Mouse (Mus musculus) midbrain, embryonic 11.5 days (tissue): ENCODE measurements around the gene Shq1. TPM values are rescaled to one million over a fixed set of nuclear protein-coding genes. Genes with fewer than 3 reads are reported as not detected.

ENCODE experiments used
- ATAC-seq: fragments of 200-750 bp; cut with Nextera tagmentation; 2 replicates; pipeline ENCODE4 v1.8.0; 2017; ENCODE audit warnings: moderate TSS enrichment, moderate library complexity; ENCODE audit not compliant: low FRiP score
- DNase-seq: peaks from one replicate; pipeline ENCODE4 v3.0.0; 2015; ENCODE audit warnings: low spot score; ENCODE audit errors: missing footprints
- H3K27ac ChIP-seq: fragments of 300-500 bp; sonication (generic); 2 replicates; pipeline ENCODE4 v1.5.1; 2014; ENCODE audit warnings: low read depth, low read length
- H3K27me3 ChIP-seq: fragments of 300-500 bp; sonication (generic); 2 replicates; pipeline ENCODE4 v1.6.1; 2014; ENCODE audit warnings: mild to moderate bottlenecking, low read length, moderate library complexity, mixed read lengths; ENCODE audit not compliant: control insufficient read depth, insufficient read depth
- H3K36me3 ChIP-seq: fragments of 300-500 bp; sonication (generic); 2 replicates; pipeline ENCODE4 v1.6.1; 2014; ENCODE audit warnings: mild to moderate bottlenecking, low read length, moderate library complexity, mixed read lengths; ENCODE audit not compliant: control insufficient read depth, insufficient read depth
- H3K4me1 ChIP-seq: fragments of 300-500 bp; sonication (generic); 2 replicates; pipeline ENCODE4 v1.6.1; 2014; ENCODE audit warnings: low read length; ENCODE audit not compliant: control insufficient read depth, insufficient read depth
- H3K4me2 ChIP-seq: fragments of 300-500 bp; sonication (generic); 2 replicates; pipeline ENCODE4 v1.6.1; 2014; ENCODE audit warnings: mild to moderate bottlenecking, moderate library complexity
- H3K4me3 ChIP-seq: fragments of 300-500 bp; sonication (generic); 2 replicates; pipeline ENCODE4 v1.5.1; 2014; ENCODE audit warnings: low read depth, low read length
- H3K9ac ChIP-seq: fragments of 300-500 bp; sonication (generic); 2 replicates; pipeline ENCODE4 v1.6.1; 2014; ENCODE audit warnings: low read length
- H3K9me3 ChIP-seq: fragments of 300-500 bp; sonication (generic); 2 replicates; pipeline ENCODE4 v1.6.1; 2016; ENCODE audit warnings: low read length; ENCODE audit not compliant: control insufficient read depth
- WGBS: fragments of 180-500 bp; shearing (Covaris S2); extraction: QIAGEN DNeasy Blood & Tissue Kit; methylation state at CpG from one replicate; pipeline ENCODE4 v1.1.7; 2014; 5-methylcytosine and 5-hydroxymethylcytosine counted together
- polyA plus RNA-seq: library from polyadenylated mRNA; unstranded; fragments of >200 nt; fragmentation: Nextera tagmentation; extraction: Ambion mirVana; gene quantifications from 2 replicates; pipeline ENCODE4 v1.2.1, GENCODE M21; 2014

Shq1 gene
- polyA plus RNA-seq, 1 experiment from 2014 or later: 18.9 TPM

DNA sequence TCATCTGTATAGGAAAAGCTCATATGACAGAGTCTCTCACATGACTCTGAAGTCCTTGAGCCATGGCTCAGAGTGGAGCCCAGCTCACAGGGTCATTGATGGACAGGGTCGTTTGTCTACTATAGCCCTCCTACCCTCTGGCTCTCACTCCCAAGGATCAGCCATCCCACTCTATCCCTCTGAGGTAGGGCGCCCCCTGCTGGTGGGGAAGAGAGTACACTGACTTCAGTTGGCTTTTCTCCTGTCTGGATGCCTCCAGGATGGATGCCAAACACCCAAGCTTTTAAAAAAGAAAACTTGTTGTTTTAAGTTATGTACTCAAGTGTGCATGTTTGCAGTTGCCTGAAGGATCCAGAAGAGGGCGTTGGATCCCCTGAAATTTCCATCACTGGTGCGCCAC, 131.3 kb downstream of the Shq1 start:
- H3K4me2 ChIP-seq: no peak overlapping the region
- no peaks in the 10 kb centered on the region for H3K27me3 ChIP-seq
- ATAC-seq (no peak), DNase-seq (no peak)
- no peak overlapping the region for H3K9ac ChIP-seq
- no peak overlapping the region for H3K4me3 ChIP-seq
- 0 out of 2 replicates have a peak, but pooled peaks cover 4% of the 10 kb centered on the region for H3K4me1 ChIP-seq
- no peaks in the 10 kb centered on the region for H3K36me3 ChIP-seq
- no peak overlapping the region for H3K27ac ChIP-seq
- H3K9me3 ChIP-seq: no peaks in the 10 kb centered on the region
- 45% methylated on average over 4 of the region's 4 CpGs for WGBS

DNA sequence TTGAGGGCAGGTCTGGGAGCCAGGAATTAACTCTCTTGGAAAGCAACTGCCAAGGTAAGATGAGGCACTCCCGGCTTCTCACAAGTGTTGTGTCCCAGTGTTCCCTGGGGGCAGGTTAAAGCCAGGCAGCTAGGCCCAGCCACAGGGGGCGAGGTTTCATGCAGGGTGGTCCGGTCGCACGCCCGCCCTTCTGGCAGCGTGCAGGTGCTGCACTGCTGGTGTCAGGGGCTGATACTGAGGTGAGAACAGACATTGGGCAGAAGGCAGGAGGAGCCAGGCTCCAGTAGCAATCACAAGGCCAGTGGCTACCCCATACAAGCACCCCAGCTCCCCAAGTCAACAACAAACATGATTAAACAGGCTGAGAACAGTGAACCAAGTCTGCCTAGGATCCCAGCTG, 132.4 kb downstream of the Shq1 start:
- Histone ChIP-seq H3K9ac (no peak overlapping the region), H3K4me1 (0 out of 2 replicates have a peak, but pooled peaks cover 4% of the 10 kb centered on the region), H3K4me3 (no peak overlapping the region), H3K9me3 (no peaks in the 10 kb centered on the region), H3K27me3 (no peaks in the 10 kb centered on the region), H3K36me3 (no peaks in the 10 kb centered on the region), H3K27ac (no peak overlapping the region), H3K4me2 (no peak overlapping the region)
- 43% methylated on average over 7 of the region's 7 CpGs for WGBS
- ATAC-seq (no peak), DNase-seq (no peak)

DNA sequence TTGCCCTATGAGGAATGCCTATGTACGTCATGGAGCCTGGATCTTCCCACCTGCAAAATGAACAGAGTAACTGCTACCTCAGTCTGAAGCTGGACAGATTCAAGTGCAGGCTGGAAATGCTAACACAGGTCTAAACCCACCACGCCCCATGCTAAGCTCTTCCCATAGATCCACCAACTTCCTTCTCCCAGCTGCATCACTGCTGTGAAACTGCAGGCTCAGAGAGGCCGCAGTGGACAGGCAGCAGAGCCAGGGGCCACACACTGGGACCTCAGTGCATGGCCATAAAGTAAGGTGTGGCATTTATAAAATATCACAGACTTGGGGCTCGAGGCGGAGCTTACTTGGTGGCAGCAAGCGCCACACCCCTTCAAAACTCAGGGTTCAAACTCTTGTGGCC, 133.0 kb downstream of the Shq1 start:
- H3K9me3 ChIP-seq: no peaks in the 10 kb centered on the region
- H3K9ac ChIP-seq: no peak overlapping the region
- H3K27ac ChIP-seq: no peak overlapping the region
- 0 out of 2 replicates have a peak, but pooled peaks cover 4% of the 10 kb centered on the region for H3K4me1 ChIP-seq
- 87% methylated on average over 6 of the region's 6 CpGs for WGBS
- DNase-seq (no peak), ATAC-seq (no peak)
- no peaks in the 10 kb centered on the region for H3K27me3 ChIP-seq
- H3K4me3 ChIP-seq: no peak overlapping the region
- no peaks in the 10 kb centered on the region for H3K36me3 ChIP-seq
- no peak overlapping the region for H3K4me2 ChIP-seq

DNA sequence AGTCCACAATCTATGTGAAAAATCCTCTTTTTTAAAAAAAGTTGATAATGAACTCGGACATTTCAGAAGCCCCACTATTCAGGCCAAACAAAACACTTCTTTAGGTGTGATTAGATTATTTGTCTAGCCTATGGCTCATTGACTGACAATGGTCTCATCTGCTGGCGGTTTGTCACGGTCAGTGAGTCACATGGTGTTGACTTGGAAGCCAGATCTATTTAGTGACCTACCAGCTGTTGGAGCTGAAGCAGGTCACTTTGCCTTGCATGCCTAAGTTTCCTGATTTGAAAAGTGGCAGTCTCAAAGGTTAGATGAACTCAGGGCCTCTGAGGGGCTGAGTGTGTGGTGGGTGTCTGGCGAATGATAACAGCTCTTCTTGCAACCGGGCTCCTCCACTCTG, 133.9 kb downstream of the Shq1 start:
- H3K4me1 ChIP-seq: 0 out of 2 replicates have a peak, but pooled peaks cover 2% of the 10 kb centered on the region
- no peak for ATAC-seq
- no peaks in the 10 kb centered on the region for H3K27me3 ChIP-seq
- whole genome bisulfite sequencing: 65% methylated on average over 5 of the region's 5 CpGs
- no peak overlapping the region for H3K4me3 ChIP-seq
- H3K36me3 ChIP-seq: no peaks in the 10 kb centered on the region
- no peak overlapping the region for H3K4me2 ChIP-seq
- H3K9ac ChIP-seq: no peak overlapping the region
- H3K27ac ChIP-seq: no peak overlapping the region
- DNase-seq: no peak
- no peaks in the 10 kb centered on the region for H3K9me3 ChIP-seq

DNA sequence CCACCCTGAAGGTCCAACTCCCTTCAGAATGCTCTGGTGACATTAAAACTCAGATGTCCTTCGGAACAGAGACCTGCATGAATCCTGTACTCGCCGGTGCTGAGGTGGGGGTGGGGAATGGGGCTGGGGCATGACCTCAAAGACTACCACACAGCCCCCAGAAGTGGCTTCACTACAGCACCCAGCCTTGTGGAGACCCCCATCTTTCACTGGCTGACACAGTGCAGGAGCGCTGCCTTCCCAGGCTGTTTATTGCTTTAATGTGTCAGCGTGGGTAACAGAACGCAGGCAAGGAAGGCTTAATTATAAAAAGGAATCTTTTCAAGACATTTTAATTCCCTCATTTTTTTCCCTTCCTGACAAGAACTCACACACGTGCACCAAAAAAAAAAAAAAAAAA, 137.6 kb downstream of the Shq1 start:
- no peaks in the 10 kb centered on the region for H3K36me3 ChIP-seq
- no peak overlapping the region for H3K9ac ChIP-seq
- H3K4me1 ChIP-seq: 0 out of 2 replicates have a peak, but pooled peaks cover 2% of the 10 kb centered on the region
- no peaks in the 10 kb centered on the region for H3K27me3 ChIP-seq
- H3K4me3 ChIP-seq: no peak overlapping the region
- DNase-seq: no peak
- H3K9me3 ChIP-seq: no peaks in the 10 kb centered on the region
- ATAC-seq: no peak
- H3K4me2 ChIP-seq: no peak overlapping the region
- no peak overlapping the region for H3K27ac ChIP-seq
- 85% methylated on average over 7 of the region's 7 CpGs for WGBS

DNA sequence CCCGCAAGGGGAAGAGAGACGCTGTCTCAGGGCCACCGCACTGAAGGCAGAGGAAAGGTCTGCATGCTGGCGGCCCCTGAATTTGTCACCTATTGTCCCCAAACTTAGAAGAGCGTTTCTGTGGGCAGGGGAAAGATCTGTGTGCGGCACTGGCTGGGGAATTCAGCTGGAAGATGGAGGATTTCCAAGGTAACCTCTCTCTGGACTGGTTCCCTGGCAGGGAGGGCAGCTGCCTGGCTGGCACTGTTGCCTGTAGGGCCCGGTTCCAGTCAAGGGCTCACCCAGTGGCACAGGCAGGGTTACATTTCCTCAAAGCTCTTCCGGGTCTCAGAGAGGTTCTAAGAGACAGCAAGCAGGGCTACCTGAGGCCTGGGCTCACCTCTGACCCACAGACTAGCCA, 138.6 kb downstream of the Shq1 start:
- no peak overlapping the region for H3K4me2 ChIP-seq
- H3K27me3 ChIP-seq: no peaks in the 10 kb centered on the region

DNA sequence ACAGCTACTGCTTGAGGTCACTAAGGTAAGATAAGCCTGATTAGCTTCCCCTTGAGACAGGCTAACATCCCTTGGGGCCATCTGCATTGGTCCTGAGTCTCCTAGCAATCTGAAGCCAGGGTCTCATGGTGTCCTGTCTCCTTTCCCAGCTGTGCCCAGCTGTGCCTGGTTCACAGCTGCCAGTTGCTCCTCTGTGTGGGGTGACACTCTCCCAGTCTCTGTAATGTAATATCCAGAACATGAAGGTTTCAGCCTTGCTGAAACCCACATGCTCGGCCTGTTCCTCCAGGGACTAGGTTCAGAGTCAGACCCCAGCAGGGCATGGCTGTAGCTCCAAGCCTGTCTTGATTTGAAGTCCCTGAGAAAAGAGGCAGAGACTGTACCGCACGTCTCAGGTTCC, 141.3 kb downstream of the Shq1 start:
- H3K4me2 ChIP-seq: no peak overlapping the region
- H3K4me3 ChIP-seq: no peak overlapping the region
- no peak overlapping the region for H3K27ac ChIP-seq
- H3K4me1 ChIP-seq: peaks cover 8% of the 10 kb centered on the region
- 70% methylated on average over 3 of the region's 3 CpGs for WGBS
- ATAC-seq (no peak), DNase-seq (no peak)
- no peaks in the 10 kb centered on the region for H3K27me3 ChIP-seq
- no peak overlapping the region for H3K9ac ChIP-seq
- no peaks in the 10 kb centered on the region for H3K36me3 ChIP-seq
- no peaks in the 10 kb centered on the region for H3K9me3 ChIP-seq

More for the DNA sequence above, 138.6 kb downstream of the Shq1 start:
- no peak overlapping the region for H3K27ac ChIP-seq
- H3K9ac ChIP-seq: no peak overlapping the region
- WGBS: 84% methylated on average over 8 of the region's 8 CpGs
- H3K4me3 ChIP-seq: no peak overlapping the region
- no peak for ATAC-seq
- H3K36me3 ChIP-seq: no peaks in the 10 kb centered on the region
- no peaks in the 10 kb centered on the region for H3K9me3 ChIP-seq
- no peak for DNase-seq
- H3K4me1 ChIP-seq: 0 out of 2 replicates have a peak, but pooled peaks cover 2% of the 10 kb centered on the region

DNA sequence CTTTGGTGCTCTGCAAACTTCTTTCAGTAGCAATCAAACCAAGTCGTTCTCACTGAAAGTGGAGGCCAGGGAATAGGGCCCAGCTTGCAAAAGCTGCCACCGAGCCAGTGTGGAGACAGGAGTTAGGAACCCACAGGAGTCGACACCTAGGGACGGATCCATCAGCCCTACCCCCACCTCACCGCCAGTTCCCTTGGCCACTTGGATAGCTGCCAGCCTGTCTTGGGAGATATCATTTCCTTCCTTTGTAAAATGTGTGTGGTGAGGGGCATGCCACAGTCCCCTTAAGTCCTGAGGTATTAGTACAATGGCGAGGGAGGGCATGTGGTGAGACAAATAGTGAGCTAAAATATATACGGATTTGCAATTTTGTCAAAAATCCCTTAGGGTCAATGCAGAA, 142.4 kb downstream of the Shq1 start:
- H3K4me2 ChIP-seq: no peak overlapping the region
- 84% methylated on average over 7 of the region's 7 CpGs for WGBS
- no peaks in the 10 kb centered on the region for H3K36me3 ChIP-seq
- no peaks in the 10 kb centered on the region for H3K27me3 ChIP-seq
- H3K9me3 ChIP-seq: no peaks in the 10 kb centered on the region
- no peak overlapping the region for H3K27ac ChIP-seq
- H3K4me3 ChIP-seq: no peak overlapping the region
- H3K4me1 ChIP-seq: peaks cover 8% of the 10 kb centered on the region
- no peak for ATAC-seq
- H3K9ac ChIP-seq: no peak overlapping the region
- no peak for DNase-seq

DNA sequence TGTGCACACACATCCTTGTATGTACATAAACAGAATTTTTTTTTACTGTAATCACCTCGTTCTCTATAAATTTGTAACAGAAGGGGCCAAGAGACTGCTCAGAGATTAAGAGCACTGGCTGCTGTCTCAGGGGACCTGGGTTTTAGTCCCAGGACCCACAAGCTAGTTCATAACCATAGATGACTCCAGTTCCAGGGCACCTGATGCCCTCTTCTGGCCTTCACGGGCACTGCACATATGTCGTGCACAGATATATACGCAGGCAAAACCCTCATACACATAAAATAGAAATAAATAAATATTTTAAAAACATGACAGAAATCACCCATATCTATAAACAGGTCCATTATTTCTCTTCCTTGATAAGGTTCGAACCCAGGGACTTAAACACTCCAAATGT, 143.0 kb downstream of the Shq1 start:
- 88% methylated on average over 5 of the region's 5 CpGs for WGBS
- H3K27me3 ChIP-seq: no peaks in the 10 kb centered on the region
- ATAC-seq (no peak), DNase-seq (no peak)
- no peak overlapping the region for H3K27ac ChIP-seq
- H3K4me2 ChIP-seq: no peak overlapping the region
- no peaks in the 10 kb centered on the region for H3K9me3 ChIP-seq
- no peak overlapping the region for H3K4me3 ChIP-seq
- H3K9ac ChIP-seq: no peak overlapping the region
- H3K36me3 ChIP-seq: no peaks in the 10 kb centered on the region
- H3K4me1 ChIP-seq: peaks cover 8% of the 10 kb centered on the region

DNA sequence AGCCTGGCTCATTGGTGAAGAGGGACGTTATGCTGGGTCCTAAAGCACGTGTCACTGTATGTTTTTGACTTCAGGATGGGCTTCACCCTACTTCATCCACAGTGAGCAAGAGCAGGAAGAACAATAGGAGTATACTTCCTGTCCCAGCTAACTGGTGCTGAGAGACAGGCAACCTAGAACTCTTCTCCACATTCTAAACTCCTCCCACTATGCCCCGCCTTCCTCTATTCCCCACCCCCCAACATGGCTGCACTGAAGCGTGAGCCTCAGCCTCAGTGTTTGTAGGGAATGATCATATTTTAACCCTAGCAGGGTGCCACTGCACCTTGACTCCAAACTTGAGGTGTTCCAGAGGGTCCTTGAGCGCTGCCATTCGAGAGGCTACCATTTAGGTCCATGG, 143.8 kb downstream of the Shq1 start:
- WGBS: 87% methylated on average over 6 of the region's 6 CpGs
- H3K27me3 ChIP-seq: no peaks in the 10 kb centered on the region
- H3K4me3 ChIP-seq: no peak overlapping the region
- no peaks in the 10 kb centered on the region for H3K36me3 ChIP-seq
- no peaks in the 10 kb centered on the region for H3K9me3 ChIP-seq
- no peak for DNase-seq
- no peak overlapping the region for H3K4me2 ChIP-seq
- peaks cover 8% of the 10 kb centered on the region for H3K4me1 ChIP-seq
- no peak for ATAC-seq
- H3K27ac ChIP-seq: no peak overlapping the region
- no peak overlapping the region for H3K9ac ChIP-seq
